8 mouse cellular contexts compared by ENCODE assay signal in genomic region chr17:15704475-15705300, GRCm38 (mm10). TPM values are rescaled to one million over a fixed set of nuclear protein-coding genes. Genes with fewer than 3 reads are reported as not detected.
DNase-seq lines count a peak whose midpoint lies in the region; ATAC-seq and TF ChIP-seq lines count a peak whose summit lies in the region.

Gene Chd1, plus strand, starts transcription at chr17:15704967.

- peak within 1 kb of the TSS; percentile 86 for H3K4me3 ChIP-seq in hindbrain, embryonic 13.5 days

- H3K27ac ChIP-seq in hindbrain, embryonic 13.5 days = peak within 1 kb of the TSS; percentile 97

- under 1% methylated on average over 92 of the region's 124 CpGs for WGBS in hindbrain, embryonic 13.5 days

- H3K4me1 ChIP-seq in hindbrain, embryonic 13.5 days (replicated peaks) = peaks cover 27% of the 10 kb centered on the region

- ATAC-seq in Patski = peak; percentile 82
- ATAC-seq in hindbrain, embryonic 13.5 days (ENCODE audit: low FRiP score) = peak; percentile 95

- TF ChIP-seq CTCF in Patski (IDR thresholded peaks at IDR 0.05) = no peak

- peak within 1 kb of the TSS; percentile 96 for H3K4me2 ChIP-seq in hindbrain, embryonic 13.5 days

- no peaks in the 10 kb centered on the region for H3K9me3 ChIP-seq in hindbrain, embryonic 13.5 days

- peaks cover 12% of the 10 kb centered on the region for H3K36me3 ChIP-seq in hindbrain, embryonic 13.5 days

- DNase-seq in Patski (ENCODE audit: low read depth, low spot score) = peak; percentile 64
- DNase-seq in cerebellum, postnatal 14 days = peak; percentile 92 to 96
- DNase-seq in frontal cortex, postnatal 14 days (ENCODE audit: low spot score in 2 of 2) = peak; percentile 70 to 76
- peak; percentile 86 to 88 for DNase-seq in layer of hippocampus, postnatal 36 days
- peak; percentile 91 for DNase-seq in lung, postnatal 36 days
- DNase-seq in retina, postnatal 1 day = peak; percentile 94
- peak; percentile 85 to 94 for DNase-seq in urinary bladder, adult 18-20 months (ENCODE audit: low spot score in 2 of 2)

- CTCF ChIA-PET in Patski (lab: Charles Lee) = no interaction called here

- H3K27me3 ChIP-seq in Patski = no peaks in the 10 kb centered on the region
- H3K27me3 ChIP-seq in hindbrain, embryonic 13.5 days = no peaks in the 10 kb centered on the region

- in situ Hi-C loops in Patski (cut with MboI; ENCODE audit: low pct_unique_long_range_greater_than_20kb) = loop anchor here (25.0 kb wide), 1 partner anchor 642 kb away; no protein-coding TSS in a partner anchor

- POLR2A ChIA-PET in Patski (lab: Charles Lee) = interaction anchor here (0.6 kb wide), 1 partner anchor 126 kb away, joined by 3 read pairs; no protein-coding TSS in a partner anchor

- peak within 1 kb of the TSS; percentile 93 for H3K9ac ChIP-seq in hindbrain, embryonic 13.5 days

RNA-seq across cellular contexts. Expression of gene Chd1, which starts in this region (rescaled TPM):
- 32.6 TPM for polyA plus RNA-seq in Patski (2021)
- polyA plus RNA-seq in hindbrain, embryonic 13.5 days (2015; fragmentation: Nextera tagmentation; extraction: Ambion mirVana) = 20.9 and 22.9 TPM in 2 replicates
- 10 to 100 TPM; 24.2 to 25.3 TPM for total RNA-seq in layer of hippocampus, postnatal 36 days (2021)

Comparison
In these comparisons a context has a peak if more than half of its experiments do, and no peak if none do; other contexts are left out.
1. Peak in every context shown above with its lines: DNase-seq, ATAC-seq, H3K4me3 ChIP-seq and H3K27ac ChIP-seq.